Mouse (Mus musculus) forebrain, embryonic 13.5 days (tissue): Measurements from ENCODE around the gene Eif2b1. TPM values are rescaled to one million over a fixed set of nuclear protein-coding genes. Genes with fewer than 3 reads are reported as not detected.

ENCODE experiments used
- ATAC-seq: fragments of 200-750 bp; cut with Nextera tagmentation; 2 replicates; pipeline ENCODE4 v1.8.0; 2017
- H3K27ac ChIP-seq: fragments of 300-500 bp; sonication (generic); 2 replicates; pipeline ENCODE4 v1.5.1; 2015; ENCODE audit warnings: inconsistent platforms, mild to moderate bottlenecking, moderate library complexity
- H3K27me3 ChIP-seq: fragments of 300-500 bp; sonication (generic); 2 replicates; pipeline ENCODE4 v1.6.1; 2015; ENCODE audit warnings: mild to moderate bottlenecking, inconsistent platforms
- H3K36me3 ChIP-seq: fragments of 300-500 bp; sonication (generic); 2 replicates; pipeline ENCODE4 v1.6.1; 2015; ENCODE audit warnings: mild to moderate bottlenecking, inconsistent platforms; ENCODE audit not compliant: poor library complexity, severe bottlenecking
- H3K4me1 ChIP-seq: fragments of 300-500 bp; sonication (generic); 2 replicates; pipeline ENCODE4 v1.6.1; 2015; ENCODE audit warnings: inconsistent platforms
- H3K4me2 ChIP-seq: fragments of 300-500 bp; sonication (generic); 2 replicates; pipeline ENCODE4 v1.6.1; 2015; ENCODE audit warnings: inconsistent platforms, mild to moderate bottlenecking, moderate library complexity
- H3K4me3 ChIP-seq: fragments of 300-500 bp; sonication (generic); 2 replicates; pipeline ENCODE4 v1.5.1; 2015; ENCODE audit warnings: mild to moderate bottlenecking, inconsistent platforms
- H3K9ac ChIP-seq: fragments of 300-500 bp; sonication (generic); 2 replicates; pipeline ENCODE4 v1.6.1; 2015; ENCODE audit warnings: mild to moderate bottlenecking, inconsistent platforms
- H3K9me3 ChIP-seq: fragments of 300-500 bp; sonication (generic); replicated peaks from 2 replicates; pipeline ENCODE4 v1.6.1; 2016; ENCODE audit warnings: inconsistent platforms
- WGBS: fragments of 180-500 bp; shearing (Covaris S2); methylation state at CpG from one replicate; pipeline ENCODE4 v1.1.7; 2015; 5-methylcytosine and 5-hydroxymethylcytosine counted together
- polyA plus RNA-seq: library from polyadenylated mRNA; unstranded; fragments of >200 nt; fragmentation: Nextera tagmentation; extraction: Ambion mirVana; gene quantifications from 2 replicates; pipeline ENCODE4 v1.2.1, GENCODE M21; 2015

The Eif2b1 gene
- polyA plus RNA-seq, 1 experiment from 2014 or later, result 74.4 TPM

DNA sequence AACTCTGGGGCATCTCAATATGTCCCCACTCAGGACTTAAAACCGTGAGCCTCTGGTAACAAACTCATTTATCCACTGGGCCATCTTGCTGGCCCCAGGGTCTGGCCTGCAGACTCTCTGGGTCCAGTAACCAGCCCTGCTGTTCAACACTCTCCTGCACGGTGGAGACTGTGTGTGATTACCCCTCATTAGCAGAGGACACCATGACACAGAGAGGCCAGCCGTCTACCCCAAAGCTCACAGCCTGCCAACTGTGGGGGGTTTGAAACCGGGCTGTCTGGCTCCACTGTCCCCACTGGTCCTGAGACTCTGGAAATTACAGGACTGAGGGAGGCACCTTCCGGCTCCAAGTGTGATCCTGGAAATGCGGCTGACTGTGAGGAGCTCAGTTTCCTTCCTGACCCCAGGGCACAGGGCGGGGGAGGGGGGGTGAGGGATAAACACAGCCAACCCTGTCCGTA is 49.7 kb downstream of the Eif2b1 start:
- Histone ChIP-seq H3K9ac (peak overlapping the region; percentile 73), H3K36me3 (0 out of 2 replicates have a peak, but pooled peaks cover 3% of the 10 kb centered on the region), H3K4me1 (peaks cover 37% of the 10 kb centered on the region), H3K4me2 (peak overlapping the region; percentile 79), H3K27me3 (no peaks in the 10 kb centered on the region), H3K9me3 (no peaks in the 10 kb centered on the region), H3K27ac (peak overlapping the region; percentile 48; the same call in 1 of the 2 replicates), H3K4me3 (peak overlapping the region; percentile 73; the same call in 1 of the 2 replicates)
- 43% methylated on average over 8 of the region's 8 CpGs for whole genome bisulfite sequencing
- no peak for ATAC-seq

DNA sequence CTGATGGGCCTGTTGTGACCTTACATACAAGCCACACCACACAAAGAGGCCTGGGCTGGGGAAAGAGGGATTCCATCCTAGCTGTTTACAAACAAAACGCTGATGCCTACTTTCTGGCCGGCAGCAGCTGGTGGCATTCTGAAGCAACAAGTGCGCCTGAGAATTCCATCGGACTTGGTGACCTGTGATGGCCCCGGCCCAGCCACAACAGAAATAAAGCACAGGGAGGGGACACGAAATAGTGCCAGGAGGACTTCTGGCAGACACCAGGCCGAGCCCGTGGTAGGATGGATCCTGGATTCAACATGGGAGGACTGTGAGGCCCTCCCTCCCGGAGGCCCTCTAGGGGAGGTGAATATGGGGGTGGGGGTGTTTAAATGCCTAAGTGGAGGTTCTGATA is 50.1 kb downstream of the Eif2b1 start:
- Histone ChIP-seq H3K27ac (peak overlapping the region; percentile 48), H3K36me3 (0 out of 2 replicates have a peak, but pooled peaks cover 3% of the 10 kb centered on the region), H3K9ac (peak overlapping the region; percentile 73), H3K4me2 (peak overlapping the region; percentile 79), H3K4me3 (peak overlapping the region; percentile 73; the same call in 1 of the 2 replicates), H3K9me3 (no peaks in the 10 kb centered on the region), H3K4me1 (peaks cover 37% of the 10 kb centered on the region), H3K27me3 (no peaks in the 10 kb centered on the region)
- no peak for ATAC-seq
- WGBS, result 43% methylated on average over 9 of the region's 9 CpGs

DNA sequence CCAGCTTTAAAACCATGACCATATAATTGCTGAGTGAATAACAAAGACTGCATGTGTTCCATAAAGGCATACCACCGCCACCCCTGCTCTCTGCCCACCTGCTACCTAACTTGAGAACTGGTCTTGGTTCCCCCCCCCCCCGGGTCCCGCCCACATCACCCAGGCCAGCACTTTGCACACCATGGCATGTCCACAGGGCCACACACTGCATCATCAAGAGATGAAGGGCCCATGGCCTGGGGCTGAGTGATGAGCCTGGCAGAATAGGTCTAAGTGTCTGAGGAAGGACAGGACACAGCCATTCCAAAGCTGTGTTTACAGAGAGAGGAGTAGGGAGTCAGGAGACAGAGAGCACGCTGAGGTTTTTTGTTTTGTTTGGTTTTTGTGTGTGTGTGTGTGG is 50.6 kb downstream of the Eif2b1 start:
- peak overlapping the region; percentile 79 for H3K4me2 ChIP-seq
- 75% methylated on average over 4 of the region's 4 CpGs for WGBS
- 0 out of 2 replicates have a peak, but pooled peaks cover 3% of the 10 kb centered on the region for H3K36me3 ChIP-seq
- H3K4me3 ChIP-seq, result peak overlapping the region; percentile 73; the same call in 1 of the 2 replicates
- no peak overlapping the region for H3K27ac ChIP-seq
- H3K9ac ChIP-seq, result peak overlapping the region; percentile 73
- H3K27me3 ChIP-seq, result no peaks in the 10 kb centered on the region
- H3K4me1 ChIP-seq, result peaks cover 37% of the 10 kb centered on the region
- no peak for ATAC-seq
- no peaks in the 10 kb centered on the region for H3K9me3 ChIP-seq

DNA sequence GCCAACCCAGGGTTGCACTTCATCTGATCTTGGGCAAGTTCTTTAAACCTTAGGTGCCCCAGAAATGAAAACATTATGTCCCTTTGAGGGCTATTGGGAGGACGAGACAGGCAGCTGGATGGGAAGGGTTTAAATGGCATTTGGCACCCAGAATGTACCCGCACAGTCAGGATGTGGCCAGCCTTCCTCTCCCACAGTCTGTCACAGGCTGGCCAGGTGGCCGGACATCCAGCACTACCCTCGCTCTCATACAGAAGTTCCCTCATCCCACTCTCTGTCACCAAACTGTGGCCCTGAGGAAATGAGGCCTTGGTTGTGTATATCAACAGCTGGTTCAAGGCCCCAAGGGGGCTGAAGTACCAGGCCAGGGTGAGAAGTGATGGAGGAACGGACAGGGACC is 54.0 kb downstream of the Eif2b1 start:
- H3K36me3 ChIP-seq, result peaks cover 14% of the 10 kb centered on the region
- H3K4me3 ChIP-seq, result no peak overlapping the region
- no peak overlapping the region for H3K27ac ChIP-seq
- H3K9me3 ChIP-seq, result no peaks in the 10 kb centered on the region
- H3K27me3 ChIP-seq, result no peaks in the 10 kb centered on the region
- H3K4me2 ChIP-seq, result no peak overlapping the region
- 95% methylated on average over 5 of the region's 5 CpGs for WGBS
- ATAC-seq, result no peak
- H3K9ac ChIP-seq, result no peak overlapping the region
- H3K4me1 ChIP-seq, result peaks cover 20% of the 10 kb centered on the region

DNA sequence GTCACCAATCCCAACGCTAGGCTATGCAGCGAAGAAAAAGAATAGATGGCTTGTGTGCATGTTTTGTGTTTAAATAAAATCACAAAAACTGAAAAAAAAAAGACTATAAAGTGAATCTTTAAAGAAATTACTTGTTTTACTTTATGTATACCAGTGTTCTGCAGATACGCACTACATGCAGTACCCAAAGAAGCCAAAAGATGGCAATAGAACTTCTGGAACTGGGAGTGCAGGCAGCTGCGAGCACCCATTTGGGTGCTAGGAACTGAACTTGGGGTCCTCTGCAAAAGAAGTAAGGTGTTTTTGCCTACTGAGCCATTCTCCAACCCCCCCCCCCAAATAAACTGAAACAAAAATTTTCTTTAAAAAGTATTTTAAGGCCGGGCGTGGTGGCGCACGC is 55.9 kb downstream of the Eif2b1 start:
- no peaks in the 10 kb centered on the region for H3K27me3 ChIP-seq
- WGBS, result 92% methylated on average over 8 of the region's 8 CpGs
- H3K4me1 ChIP-seq, result peaks cover under 1% of the 10 kb centered on the region; the same call in 1 of the 2 replicates
- H3K36me3 ChIP-seq, result peaks cover 23% of the 10 kb centered on the region
- H3K4me2 ChIP-seq, result no peak overlapping the region
- no peak for ATAC-seq
- H3K27ac ChIP-seq, result no peak overlapping the region
- no peak overlapping the region for H3K9ac ChIP-seq
- no peaks in the 10 kb centered on the region for H3K9me3 ChIP-seq
- H3K4me3 ChIP-seq, result no peak overlapping the region

DNA sequence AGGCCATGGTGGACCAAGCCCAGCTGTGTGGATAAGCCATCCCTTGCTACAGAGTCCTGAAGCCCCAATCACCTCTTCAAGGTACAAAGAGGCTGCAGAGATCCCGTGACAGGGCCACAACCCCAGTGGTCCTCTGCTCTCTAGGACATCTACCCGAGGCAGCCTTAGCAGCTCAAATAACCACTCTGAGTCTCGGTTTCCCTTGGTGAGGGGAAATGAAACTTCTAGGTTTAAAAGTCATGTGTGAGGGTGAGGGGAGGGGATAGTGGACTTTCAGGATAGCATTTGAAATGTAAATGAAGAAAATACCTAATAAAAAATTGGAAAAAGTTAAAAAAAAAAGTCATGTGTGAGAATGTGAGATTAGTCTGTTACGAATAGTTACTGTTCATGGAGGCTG is 57.3 kb downstream of the Eif2b1 start:
- Histone ChIP-seq H3K4me2 (no peak overlapping the region), H3K36me3 (peaks cover 33% of the 10 kb centered on the region), H3K9me3 (no peaks in the 10 kb centered on the region), H3K27me3 (no peaks in the 10 kb centered on the region), H3K9ac (no peak overlapping the region), H3K27ac (no peak overlapping the region), H3K4me1 (no peaks in the 10 kb centered on the region), H3K4me3 (no peak overlapping the region)
- no peak for ATAC-seq
- WGBS, result 94% methylated on average over 4 of the region's 4 CpGs

Other genes with a start within 250 kb of the Eif2b1 start
- 77.4 and 78.9 TPM in 2 replicates for gene Cdk2ap1, start 216.0 kb downstream of the Eif2b1 start, polyA plus RNA-seq
- gene Sbno1, start 153.1 kb downstream of the Eif2b1 start, polyA plus RNA-seq, result 120 TPM in 2 replicates
- 30.0 and 30.6 TPM in 2 replicates for gene Kmt5a, start 139.2 kb downstream of the Eif2b1 start, polyA plus RNA-seq
- gene Rilpl2, start 100.8 kb downstream of the Eif2b1 start, polyA plus RNA-seq, result 19.3 and 22.3 TPM in 2 replicates
- gene Snrnp35, start 96.0 kb downstream of the Eif2b1 start, polyA plus RNA-seq, result 27.2 and 27.8 TPM in 2 replicates
- 10.4 and 10.6 TPM in 2 replicates for gene Rilpl1, start 47.7 kb downstream of the Eif2b1 start, polyA plus RNA-seq
- gene Tmed2, start 38.4 kb downstream of the Eif2b1 start, polyA plus RNA-seq, result 378 and 389 TPM in 2 replicates
- 23.3 and 25.5 TPM in 2 replicates for gene Ddx55, start 26.3 kb downstream of the Eif2b1 start, polyA plus RNA-seq
- 64.7 and 66.9 TPM in 2 replicates for gene Gtf2h3, start within 50 bp of the Eif2b1 start, polyA plus RNA-seq
- 44.7 and 45.9 TPM in 2 replicates for gene Atp6v0a2, start 49.4 kb upstream of the Eif2b1 start, polyA plus RNA-seq
- gene Dnah10, start 146.0 kb upstream of the Eif2b1 start, polyA plus RNA-seq, result 0.08 and 0.15 TPM in 2 replicates